Mouse (Mus musculus) limb, embryonic 11.5 days (tissue): ENCODE data around the gene Atoh7. TPM values are rescaled to one million over a fixed set of nuclear protein-coding genes. Genes with fewer than 3 reads are reported as not detected.

Source experiments
- ATAC-seq: fragments of 200-750 bp; cut with Nextera tagmentation; 2 replicates; pipeline ENCODE4 v1.8.0; 2017; ENCODE audit warnings: low read depth; ENCODE audit not compliant: insufficient number of reproducible peaks, low FRiP score, low TSS enrichment
- DNase-seq: peaks from one replicate; pipeline ENCODE4 v3.0.0-alpha.2; 2015; ENCODE audit warnings: low spot score
- H3K27ac ChIP-seq: fragments of 300-500 bp; sonication (generic); replicated peaks from 2 replicates; pipeline ENCODE4 v1.5.1; 2014; ENCODE audit warnings: low read depth, mild to moderate bottlenecking, low read length
- H3K27me3 ChIP-seq: fragments of 300-500 bp; sonication (generic); 2 replicates; pipeline ENCODE4 v1.6.1; 2014; ENCODE audit warnings: mild to moderate bottlenecking, low read length, mixed read lengths; ENCODE audit not compliant: control insufficient read depth, insufficient read depth
- H3K36me3 ChIP-seq: fragments of 300-500 bp; sonication (generic); 2 replicates; pipeline ENCODE4 v1.6.1; 2014; ENCODE audit warnings: mild to moderate bottlenecking, low read length, moderate library complexity, mixed read lengths; ENCODE audit not compliant: control insufficient read depth, insufficient read depth
- H3K4me1 ChIP-seq: fragments of 300-500 bp; sonication (generic); 2 replicates; pipeline ENCODE4 v1.6.1; 2014; ENCODE audit warnings: low read length, mixed read lengths; ENCODE audit not compliant: control insufficient read depth, insufficient read depth
- H3K4me2 ChIP-seq: fragments of 300-500 bp; sonication (generic); 2 replicates; pipeline ENCODE4 v1.6.1; 2014; ENCODE audit warnings: low read depth, mild to moderate bottlenecking, moderate library complexity; ENCODE audit not compliant: severe bottlenecking
- H3K4me3 ChIP-seq: fragments of 300-500 bp; sonication (generic); 2 replicates; pipeline ENCODE4 v1.5.1; 2014; ENCODE audit warnings: low read depth, low read length
- H3K9ac ChIP-seq: fragments of 300-500 bp; sonication (generic); 2 replicates; pipeline ENCODE4 v1.6.1; 2014; ENCODE audit warnings: mild to moderate bottlenecking, low read length
- H3K9me3 ChIP-seq: fragments of 300-500 bp; sonication (generic); 2 replicates; pipeline ENCODE4 v1.6.1; 2016; ENCODE audit warnings: low read length; ENCODE audit not compliant: control insufficient read depth
- WGBS: fragments of 180-500 bp; shearing (Covaris S2); extraction: QIAGEN DNeasy Blood & Tissue Kit; methylation state at CpG from one replicate; pipeline ENCODE4 v1.1.7; 2014; 5-methylcytosine and 5-hydroxymethylcytosine counted together
- polyA plus RNA-seq: library from polyadenylated mRNA; unstranded; fragments of >200 nt; fragmentation: Nextera tagmentation; extraction: Ambion mirVana; gene quantifications from 2 replicates; pipeline ENCODE4 v1.2.1, GENCODE M21; 2014

The Atoh7 gene
- polyA plus RNA-seq, 1 experiment from 2014 or later = 0.56 TPM

- no peak for ATAC-seq
Measured at GRCm38 (mm10) chr10:63060406-63060805, 39.0 kb upstream of the Atoh7 start.

GRCm38 (mm10) chr10:63061266-63061665 lies 38.2 kb upstream of the Atoh7 start:
- Histone ChIP-seq H3K9me3 (no peaks in the 10 kb centered on the region), H3K9ac (no peak overlapping the region), H3K4me3 (no peak overlapping the region), H3K36me3 (no peaks in the 10 kb centered on the region), H3K27me3 (no peaks in the 10 kb centered on the region), H3K27ac (no peak overlapping the region), H3K4me2 (no peak overlapping the region), H3K4me1 (no peaks in the 10 kb centered on the region)
- 73% methylated on average over 12 of the region's 12 CpGs for WGBS
- ATAC-seq = no peak
- DNase-seq = no peak

More at GRCm38 (mm10) chr10:63060406-63060805, 39.0 kb upstream of the Atoh7 start:
- no peaks in the 10 kb centered on the region for H3K9me3 ChIP-seq
- H3K4me3 ChIP-seq = no peak overlapping the region
- no peaks in the 10 kb centered on the region for H3K4me1 ChIP-seq
- no peaks in the 10 kb centered on the region for H3K27me3 ChIP-seq
- DNase-seq = no peak
- no peak overlapping the region for H3K27ac ChIP-seq
- no peak overlapping the region for H3K4me2 ChIP-seq
- WGBS = 80% methylated on average over 11 of the region's 11 CpGs
- H3K36me3 ChIP-seq = no peaks in the 10 kb centered on the region
- H3K9ac ChIP-seq = no peak overlapping the region

- Histone ChIP-seq H3K4me1 (no peaks in the 10 kb centered on the region), H3K36me3 (no peaks in the 10 kb centered on the region), H3K27ac (no peak overlapping the region), H3K9ac (no peak overlapping the region), H3K27me3 (no peaks in the 10 kb centered on the region), H3K4me3 (no peak overlapping the region), H3K4me2 (no peak overlapping the region), H3K9me3 (no peaks in the 10 kb centered on the region)
- 94% methylated on average over 5 of the region's 5 CpGs for WGBS
- no peak for DNase-seq
- ATAC-seq = no peak
Measured at GRCm38 (mm10) chr10:63062696-63063095, 36.8 kb upstream of the Atoh7 start.

DNA sequence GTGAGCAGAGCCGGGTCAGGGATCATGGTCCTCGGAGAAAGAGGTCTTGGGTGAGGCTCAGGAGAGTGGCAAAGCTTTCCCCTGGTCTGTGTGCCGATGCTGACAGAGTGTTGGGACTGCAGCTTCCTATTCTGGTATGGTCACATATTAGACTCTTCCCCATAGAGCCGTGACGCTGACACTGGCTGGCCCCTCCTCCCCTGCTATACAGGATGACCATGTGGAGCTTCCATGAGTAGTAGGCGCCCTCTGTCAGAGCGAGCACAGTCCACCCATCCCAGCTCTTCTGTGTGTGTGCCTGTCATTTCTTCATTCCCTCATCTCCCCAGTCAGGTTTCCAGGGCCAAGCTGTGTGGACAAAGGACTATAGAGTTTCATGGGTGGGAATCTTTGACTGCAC lies 36.1 kb upstream of the Atoh7 start:
- H3K36me3 ChIP-seq = no peaks in the 10 kb centered on the region
- H3K27ac ChIP-seq = no peak overlapping the region
- no peak overlapping the region for H3K9ac ChIP-seq
- no peak for ATAC-seq
- H3K4me2 ChIP-seq = no peak overlapping the region
- no peak for DNase-seq
- H3K4me3 ChIP-seq = no peak overlapping the region
- H3K27me3 ChIP-seq = no peaks in the 10 kb centered on the region
- H3K9me3 ChIP-seq = no peaks in the 10 kb centered on the region
- H3K4me1 ChIP-seq = no peaks in the 10 kb centered on the region
- WGBS = 79% methylated on average over 7 of the region's 7 CpGs

GRCm38 (mm10) chr10:63064516-63064915 lies 34.9 kb upstream of the Atoh7 start:
- no peak for ATAC-seq
- H3K36me3 ChIP-seq = no peaks in the 10 kb centered on the region
- H3K4me3 ChIP-seq = no peak overlapping the region
- no peak overlapping the region for H3K27ac ChIP-seq
- H3K4me2 ChIP-seq = no peak overlapping the region
- H3K4me1 ChIP-seq = no peaks in the 10 kb centered on the region
- WGBS = 85% methylated on average over 9 of the region's 9 CpGs
- H3K9me3 ChIP-seq = no peaks in the 10 kb centered on the region
- no peak overlapping the region for H3K9ac ChIP-seq
- H3K27me3 ChIP-seq = no peaks in the 10 kb centered on the region
- no peak for DNase-seq

DNA sequence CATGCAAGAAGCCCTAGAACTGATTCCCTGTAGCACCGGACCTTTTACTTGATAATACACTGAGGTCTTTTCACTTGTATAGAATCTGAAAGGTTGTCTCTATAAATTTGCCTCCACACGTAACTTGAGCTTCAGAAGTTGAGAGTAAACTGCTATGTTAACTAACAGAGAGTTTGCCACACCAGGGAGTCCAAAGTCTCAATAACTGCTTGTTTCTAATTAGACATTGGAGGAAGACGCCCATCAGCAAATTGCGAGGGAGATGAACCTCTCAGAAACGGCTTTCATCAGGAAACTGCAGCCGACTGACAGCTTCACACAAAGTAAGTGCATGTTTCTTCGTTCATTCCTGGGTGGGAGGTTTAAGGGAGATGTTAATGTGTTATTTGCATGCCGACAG lies 33.9 kb upstream of the Atoh7 start:
- H3K27me3 ChIP-seq = no peaks in the 10 kb centered on the region
- no peaks in the 10 kb centered on the region for H3K9me3 ChIP-seq
- WGBS = 59% methylated on average over 8 of the region's 8 CpGs
- ATAC-seq (no peak), DNase-seq (no peak)
- no peaks in the 10 kb centered on the region for H3K4me1 ChIP-seq
- H3K4me3 ChIP-seq = no peak overlapping the region
- H3K27ac ChIP-seq = no peak overlapping the region
- no peak overlapping the region for H3K9ac ChIP-seq
- H3K36me3 ChIP-seq = no peaks in the 10 kb centered on the region
- H3K4me2 ChIP-seq = no peak overlapping the region

- no peak overlapping the region for H3K4me2 ChIP-seq
- no peak for ATAC-seq
- WGBS = 14% methylated on average over 5 of the region's 5 CpGs
Measured at GRCm38 (mm10) chr10:63065988-63066387, 33.5 kb upstream of the Atoh7 start.

DNA sequence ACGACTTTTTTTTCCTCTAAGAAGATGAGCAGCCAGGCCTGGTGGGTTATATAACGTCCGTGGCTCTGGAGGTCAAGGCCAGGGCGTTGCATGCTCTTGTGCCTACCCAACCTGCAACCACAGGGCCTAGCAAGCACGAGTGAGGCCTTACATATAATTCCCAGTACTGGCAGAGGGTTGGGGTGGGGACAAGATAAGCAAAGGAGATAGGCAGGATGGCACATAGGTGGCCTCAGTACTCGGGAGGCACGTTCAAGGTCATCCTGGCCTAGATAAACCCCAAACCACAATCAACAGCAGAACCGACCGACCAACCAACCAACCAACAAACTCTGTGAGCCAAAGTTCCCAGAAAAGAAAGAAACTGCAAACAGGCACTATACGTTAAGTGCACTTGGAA lies 13.1 kb upstream of the Atoh7 start:
- H3K9me3 ChIP-seq = no peaks in the 10 kb centered on the region

More at GRCm38 (mm10) chr10:63065988-63066387, 33.5 kb upstream of the Atoh7 start:
- no peak overlapping the region for H3K9ac ChIP-seq
- H3K27me3 ChIP-seq = no peaks in the 10 kb centered on the region
- no peaks in the 10 kb centered on the region for H3K9me3 ChIP-seq
- no peak overlapping the region for H3K27ac ChIP-seq
- DNase-seq = peak; percentile 83
- no peak overlapping the region for H3K4me3 ChIP-seq
- no peaks in the 10 kb centered on the region for H3K4me1 ChIP-seq
- H3K36me3 ChIP-seq = no peaks in the 10 kb centered on the region

DNA sequence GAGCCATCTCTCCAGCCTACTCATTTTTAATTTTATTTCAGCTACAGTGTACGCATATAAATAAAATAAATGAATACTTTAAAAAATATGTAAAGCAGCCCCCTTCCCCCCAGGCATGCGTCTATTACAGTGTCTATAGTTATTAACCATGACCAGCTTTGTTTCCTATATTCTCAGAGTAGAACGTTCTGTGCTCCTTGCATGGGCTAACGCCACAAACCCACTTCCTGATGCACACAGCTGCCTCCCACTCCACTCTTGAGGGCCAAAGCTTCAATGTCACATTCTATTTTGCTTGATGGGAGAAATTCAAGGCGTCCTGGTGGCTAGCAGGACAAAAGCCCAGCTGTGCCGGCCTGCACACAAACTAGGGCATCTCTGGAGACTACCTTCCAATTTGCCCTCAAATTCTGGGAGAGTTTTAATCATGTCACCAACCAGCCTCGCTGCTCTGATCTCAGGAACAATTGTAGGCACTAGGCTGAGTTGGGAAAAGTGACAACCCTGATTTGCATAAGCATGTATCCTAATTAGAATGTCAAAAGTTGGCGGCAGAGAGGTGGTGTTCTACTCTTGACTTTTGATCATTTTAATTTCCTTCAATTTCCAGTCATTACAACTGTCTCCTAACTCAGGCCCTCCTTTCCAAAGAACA lies 10.2 kb upstream of the Atoh7 start:
- no peak for DNase-seq
- H3K27ac ChIP-seq = no peak overlapping the region

More for the DNA sequence above, 13.1 kb upstream of the Atoh7 start:
- Histone ChIP-seq H3K27ac (no peak overlapping the region), H3K4me2 (no peak overlapping the region), H3K4me1 (no peaks in the 10 kb centered on the region), H3K36me3 (no peaks in the 10 kb centered on the region), H3K9ac (no peak overlapping the region), H3K27me3 (peaks cover 2% of the 10 kb centered on the region; the same call in 1 of the 2 replicates), H3K4me3 (no peak overlapping the region)
- ATAC-seq (no peak), DNase-seq (no peak)
- 84% methylated on average over 10 of the region's 10 CpGs for WGBS

More for the DNA sequence above, 10.2 kb upstream of the Atoh7 start:
- no peaks in the 10 kb centered on the region for H3K36me3 ChIP-seq
- H3K4me1 ChIP-seq = no peaks in the 10 kb centered on the region
- H3K4me2 ChIP-seq = peak overlapping the region; percentile 39
- H3K9ac ChIP-seq = no peak overlapping the region; the same call in 1 of the 2 replicates
- peaks cover 2% of the 10 kb centered on the region; the same call in 1 of the 2 replicates for H3K27me3 ChIP-seq
- no peaks in the 10 kb centered on the region for H3K9me3 ChIP-seq
- no peak for ATAC-seq
- 43% methylated on average over 8 of the region's 8 CpGs for WGBS
- H3K4me3 ChIP-seq = peak overlapping the region; percentile 21
